Mouse (Mus musculus) lung, postnatal 4 days (tissue): ENCODE data around the gene Lsm11.

Experiments
- DNase-seq, 2 experiments: peaks; one replicate each; pipeline ENCODE4 v3.0.0; 2021

Gene Lsm11

GRCm38 (mm10) chr11:45944643-45945156 is at the start of gene Lsm11:
TSS of gene Lsm11 (minus strand) at chr11:45944935.
- peak; percentile 95 to 98 for DNase-seq

- no peak for DNase-seq
Measured at GRCm38 (mm10) chr11:45992087-45992486, 47.4 kb upstream of the Lsm11 start.

GRCm38 (mm10) chr11:45991604-45992003 is 46.9 kb upstream of the Lsm11 start:
- DNase-seq = peak; percentile 48 to 57

DNA sequence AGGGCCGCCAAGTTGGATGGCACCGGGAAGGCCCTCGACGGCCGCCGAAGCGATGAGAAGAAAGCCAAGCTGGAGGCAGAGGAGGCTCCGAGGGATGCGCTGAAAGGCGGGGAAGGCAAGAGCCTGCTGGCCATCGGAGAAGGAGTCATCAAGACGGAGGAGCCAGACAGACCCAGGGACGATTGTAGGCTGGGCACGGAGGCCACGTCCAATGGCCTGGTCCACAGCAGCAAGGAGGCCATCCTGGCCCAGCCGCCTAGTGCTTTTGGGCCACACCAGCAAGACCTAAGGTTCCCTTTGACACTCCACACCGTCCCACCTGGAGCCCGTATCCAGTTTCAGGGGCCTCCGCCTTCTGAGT is 36.1 kb upstream of the Lsm11 start:
- DNase-seq = no peak

GRCm38 (mm10) chr11:45979946-45980892 is 35.5 kb upstream of the Lsm11 start, which contains the start of gene Sox30:
TSS of gene Sox30 (plus strand) at chr11:45980310.
- DNase-seq = peak; percentile 67 to 81

DNA sequence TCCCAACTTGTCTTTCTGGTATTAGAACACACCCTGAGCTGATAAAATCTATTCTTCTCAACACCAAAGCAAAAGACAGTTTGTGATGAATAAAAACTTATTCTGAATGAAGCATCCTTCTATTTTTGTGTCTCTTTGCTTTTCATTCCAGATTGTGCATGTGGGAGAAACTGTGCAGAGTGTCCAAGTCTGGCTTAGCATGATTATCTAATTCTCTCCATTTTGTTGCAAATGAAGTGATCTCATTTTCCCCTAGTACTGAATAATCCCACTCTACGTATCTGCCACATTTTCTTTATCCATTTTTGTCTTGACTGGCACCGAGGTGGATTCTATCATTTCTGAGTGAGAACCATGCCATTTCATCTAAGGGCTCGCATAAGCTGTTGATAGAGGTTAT is 31.3 kb upstream of the Lsm11 start:
- DNase-seq = no peak

- no peak for DNase-seq
Measured at GRCm38 (mm10) chr11:45974466-45974865, 29.7 kb upstream of the Lsm11 start.

GRCm38 (mm10) chr11:45973635-45974034 is 28.9 kb upstream of the Lsm11 start:
- no peak for DNase-seq

DNA sequence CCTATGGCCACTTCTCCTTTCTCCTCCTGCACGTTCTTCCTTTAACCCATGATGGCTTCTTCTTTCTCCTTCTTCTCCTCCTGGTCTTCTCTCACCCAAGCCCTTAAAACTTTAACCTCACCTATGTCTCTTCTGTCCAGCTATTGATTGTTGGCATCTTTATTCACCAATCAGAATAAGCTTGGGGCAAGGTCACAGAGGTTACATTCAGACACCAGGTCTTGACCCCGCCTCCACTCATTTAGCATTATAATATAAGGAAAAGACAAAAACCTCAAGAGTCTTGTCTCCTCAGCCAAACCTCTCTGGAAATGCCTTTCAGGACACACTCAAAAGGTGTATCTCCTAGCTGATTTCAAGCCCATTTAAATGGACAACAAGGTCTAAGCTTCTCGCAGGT is 23.7 kb upstream of the Lsm11 start:
- no peak for DNase-seq

- no peak for DNase-seq
Measured at GRCm38 (mm10) chr11:45966896-45967295, 22.2 kb upstream of the Lsm11 start.

GRCm38 (mm10) chr11:45960003-45960402 is 15.3 kb upstream of the Lsm11 start:
- no peak for DNase-seq

DNA sequence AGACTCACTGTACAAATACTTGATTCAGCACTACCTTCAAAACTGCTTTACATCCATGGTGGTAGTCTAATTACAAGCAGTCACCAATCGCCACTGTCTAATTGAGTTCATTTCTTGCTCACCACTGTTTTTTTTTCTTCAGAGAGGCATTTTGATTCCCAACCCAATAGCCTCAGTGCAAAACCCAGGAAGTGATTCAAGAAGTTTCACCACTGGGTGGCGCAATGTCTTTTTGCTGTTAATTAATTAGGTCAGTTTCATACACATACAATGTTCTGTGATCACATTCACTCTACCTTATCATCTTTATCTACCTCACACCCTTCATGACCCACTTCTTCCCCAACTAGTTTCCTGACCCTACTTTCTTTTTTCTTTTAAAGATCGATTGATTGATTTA is 14.9 kb upstream of the Lsm11 start:
- DNase-seq = peak in 1 of 2 experiments; percentile 32

- peak; percentile 92 to 93 for DNase-seq
Measured at GRCm38 (mm10) chr11:45955127-45955627, 10.4 kb upstream of the Lsm11 start, which contains the start of gene Thg1l. TSS of gene Thg1l (minus strand) at chr11:45955494.

DNA sequence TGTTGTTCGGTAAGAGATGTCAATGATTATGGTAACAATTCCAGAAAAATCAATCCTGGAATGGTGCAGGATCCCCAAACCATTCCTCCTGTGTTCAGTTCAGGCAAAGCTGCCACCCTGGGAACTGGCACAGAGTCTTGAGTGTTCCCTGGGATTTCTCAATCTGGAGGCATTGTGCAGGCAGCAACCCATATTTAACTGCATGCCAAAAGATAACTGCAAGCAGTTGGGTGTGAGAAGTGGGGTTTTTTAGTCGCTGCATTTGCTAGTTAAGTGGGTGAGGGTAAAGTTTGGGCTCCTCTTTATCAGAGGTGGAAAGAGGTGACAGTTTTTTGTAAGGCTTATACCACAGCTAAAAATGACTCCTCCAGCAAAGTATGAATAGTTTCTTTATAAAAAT is 2.8 kb upstream of the Lsm11 start:
- DNase-seq = no peak

- DNase-seq = no peak
Measured at GRCm38 (mm10) chr11:45946796-45947195, 2.1 kb upstream of the Lsm11 start.

GRCm38 (mm10) chr11:45943891-45944642 is 668 bp downstream of the Lsm11 start:
- no peak for DNase-seq

- DNase-seq = no peak
Measured at GRCm38 (mm10) chr11:45943108-45943705, 1.5 kb downstream of the Lsm11 start.

GRCm38 (mm10) chr11:45942281-45942680 is 2.5 kb downstream of the Lsm11 start:
- no peak for DNase-seq

GRCm38 (mm10) chr11:45938917-45939316 is 5.8 kb downstream of the Lsm11 start:
- DNase-seq = no peak

DNA sequence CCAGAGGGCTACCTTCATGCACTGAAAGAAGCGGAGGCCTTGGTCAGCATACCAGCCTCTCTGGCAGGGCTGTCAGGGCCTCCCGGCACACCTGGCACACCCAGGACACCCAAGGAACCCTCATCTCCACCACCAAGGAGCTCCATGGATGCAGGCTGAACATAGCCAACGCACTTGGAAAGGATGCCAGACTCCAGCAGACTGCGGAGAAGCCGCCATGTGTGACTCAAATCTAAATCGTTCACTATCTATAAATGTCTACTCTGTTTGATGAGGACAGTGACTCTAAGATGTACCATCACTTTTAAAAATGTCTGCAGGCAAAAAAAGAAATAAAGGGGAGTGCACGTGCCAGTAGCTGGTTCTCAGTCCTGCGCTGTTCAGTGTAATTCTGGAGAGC is 7.3 kb downstream of the Lsm11 start:
- DNase-seq = no peak

- DNase-seq = no peak
Measured at GRCm38 (mm10) chr11:45932771-45933170, 12.0 kb downstream of the Lsm11 start.

- DNase-seq = no peak
Measured at GRCm38 (mm10) chr11:45929541-45929940, 15.2 kb downstream of the Lsm11 start.

DNA sequence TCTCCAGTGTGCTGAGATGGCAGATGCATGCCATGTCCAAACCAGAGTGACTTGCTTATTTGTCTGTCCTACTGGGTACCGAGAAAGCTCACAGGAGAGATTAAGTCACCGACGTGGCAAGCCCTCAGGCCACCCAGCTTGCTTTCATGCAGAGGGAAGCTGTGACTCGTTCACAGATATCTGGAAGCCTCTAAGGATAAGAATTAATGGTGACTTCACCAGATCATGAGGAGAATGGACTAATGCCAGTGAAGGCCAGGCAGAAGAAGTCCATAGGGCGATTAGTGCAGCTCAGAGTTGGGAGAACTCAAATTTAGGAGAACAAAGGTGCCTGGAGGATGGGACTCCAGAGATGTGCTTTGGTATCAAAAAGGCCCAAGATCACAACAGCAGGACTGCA is 17.3 kb downstream of the Lsm11 start:
- DNase-seq = no peak
